Mouse (Mus musculus): ENCODE data around the gene Pard3b.

DNA sequence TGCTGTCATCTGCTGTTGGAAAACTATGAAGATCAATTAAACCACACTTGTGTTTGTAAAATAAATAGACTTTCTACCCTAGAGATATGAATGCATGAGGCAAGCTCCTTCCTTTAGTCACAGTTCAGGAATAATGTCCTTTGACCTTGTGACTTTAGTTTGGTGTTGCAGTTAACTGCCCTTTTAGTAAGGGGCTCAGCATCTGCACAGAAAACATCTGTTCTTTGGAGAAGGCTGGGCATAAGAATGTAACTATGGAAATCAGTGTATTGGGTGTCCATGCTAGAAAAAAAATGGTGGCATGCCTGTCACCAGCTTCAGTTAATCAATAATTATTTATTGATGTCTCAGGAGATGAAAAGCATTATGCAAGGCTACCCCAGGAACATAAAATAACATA is 381.1 kb downstream of the Pard3b start:
- TF ChIP-seq POLR2A (IDR thresholded peaks at IDR 0.05; ENCODE audit: low read depth, low read length): no peak
- no peak for TF ChIP-seq CTCF (conservative IDR thresholded peaks at IDR 0.05; ENCODE audit: insufficient read depth, insufficient read length, low read depth, low read length)

All from kidney, adult 2 months (tissue).